Mouse (Mus musculus) frontal cortex, postnatal 36 days (tissue): ENCODE data around the gene Stmn1.

Experiments
- DNase-seq, 2 experiments: peaks; one replicate each; pipeline ENCODE4 v3.0.0; 2022; ENCODE audit warnings: low spot score in 2 of 2

The Stmn1 gene

DNA sequence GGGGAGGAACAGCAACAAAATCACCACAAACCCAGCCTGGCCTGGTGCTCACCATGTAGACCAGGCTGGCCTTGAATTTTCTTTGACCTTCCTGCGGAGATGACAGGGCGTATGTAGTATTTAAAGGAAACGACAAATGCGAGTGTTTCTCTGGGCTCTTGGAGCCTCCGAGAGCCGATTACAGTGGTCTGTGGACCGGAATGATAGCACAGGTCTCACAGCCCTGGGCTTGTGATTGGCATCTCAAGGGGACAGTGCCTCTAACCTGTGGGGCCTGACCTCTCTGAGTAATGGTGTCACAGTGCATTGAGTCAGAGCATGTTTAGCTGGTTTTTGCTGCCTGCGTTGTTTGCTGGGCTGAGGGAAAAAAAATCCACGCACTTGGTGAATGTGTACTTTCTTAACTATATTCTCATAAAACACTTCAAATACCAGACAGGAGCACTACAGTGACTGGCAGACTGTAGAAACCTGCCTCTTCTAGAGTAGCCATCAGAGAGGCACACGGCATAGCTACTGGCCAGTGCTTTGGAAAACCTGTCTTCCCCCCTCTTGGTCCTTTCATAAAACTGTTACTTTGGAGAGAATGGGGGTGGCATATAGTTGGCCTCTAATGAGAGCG, 46.3 kb downstream of the Stmn1 start:
- DNase-seq = no peak

DNA sequence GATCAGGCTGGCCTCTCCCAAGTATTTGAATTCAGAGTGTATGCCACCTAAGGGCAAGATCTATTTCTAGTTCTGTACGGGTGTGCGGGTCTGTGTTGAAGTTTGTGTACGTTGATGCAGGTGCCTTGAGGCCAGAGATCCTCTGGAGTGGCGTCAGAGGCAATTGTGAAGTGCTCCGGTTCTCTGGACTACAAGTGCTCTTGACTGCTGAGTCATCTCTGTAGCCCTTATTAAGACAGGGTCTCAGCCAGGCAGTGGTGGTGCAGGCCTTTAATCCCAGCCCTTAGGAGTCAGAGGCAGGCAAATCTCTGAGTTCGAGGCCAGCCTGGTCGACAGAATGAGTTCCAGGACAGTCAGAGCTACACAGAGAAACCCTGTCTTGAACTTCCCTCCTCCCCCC, 47.5 kb downstream of the Stmn1 start:
- DNase-seq = no peak

- DNase-seq = peak; percentile 55 to 56
These were observed 48.9 kb downstream of the Stmn1 start for GRCm38 (mm10) chr4:134516981-134517380.

- DNase-seq = peak; percentile 48 to 59
These were observed 49.6 kb downstream of the Stmn1 start for GRCm38 (mm10) chr4:134517719-134518118.

- DNase-seq = peak in 1 of 2 experiments; percentile 40
These were observed 50.4 kb downstream of the Stmn1 start for GRCm38 (mm10) chr4:134518541-134518940.

- no peak for DNase-seq
These were observed 51.2 kb downstream of the Stmn1 start for GRCm38 (mm10) chr4:134519281-134519680.
